Mouse (Mus musculus) myocyte (in vitro differentiated cells): ENCODE measurements around the gene Best1.

Source experiments
- CEBPB ChIP-seq: IDR thresholded peaks from 2 replicates; pipeline ENCODE4 v1.6.1; 2011; ENCODE audit warnings: mild to moderate bottlenecking, moderate library complexity; ENCODE audit not compliant: poor library complexity, insufficient read depth, severe bottlenecking
- E2F4 ChIP-seq: IDR thresholded peaks from one replicate; pipeline ENCODE4 v1.6.1; 2011; ENCODE audit warnings: mild to moderate bottlenecking, control low read depth, moderate library complexity; ENCODE audit not compliant: insufficient read depth
- MAX ChIP-seq: IDR thresholded peaks from one replicate; pipeline ENCODE4 v1.6.1; 2011; ENCODE audit warnings: low read depth, mild to moderate bottlenecking, control low read depth
- MYOD1 ChIP-seq, 3 experiments: IDR thresholded peaks; one replicate each; pipeline ENCODE4 v1.6.1; 2011; ENCODE audit warnings: control low read depth in 2 of 3, low read depth in 2 of 3, mild to moderate bottlenecking in 2 of 3, moderate library complexity in 1 of 3; ENCODE audit not compliant: insufficient read length in 2 of 3, control insufficient read depth in 1 of 3
- MYOG ChIP-seq, 3 experiments: IDR thresholded peaks; one replicate each; pipeline ENCODE4 v1.6.1; 2011; ENCODE audit warnings: control low read depth in 2 of 3, low read depth in 2 of 3, mild to moderate bottlenecking in 2 of 3; ENCODE audit not compliant: insufficient read length in 2 of 3, control insufficient read depth in 1 of 3, insufficient read depth in 1 of 3
- POLR2A ChIP-seq: IDR thresholded peaks from one replicate; pipeline ENCODE4 v1.6.1; 2011; ENCODE audit warnings: low read depth, mild to moderate bottlenecking, control low read depth, moderate library complexity; ENCODE audit not compliant: insufficient read length
- POLR2AphosphoS2 ChIP-seq: IDR thresholded peaks from one replicate; pipeline ENCODE4 v1.6.1; 2011; ENCODE audit warnings: low read depth, control low read depth; ENCODE audit not compliant: insufficient read length
- REST ChIP-seq: IDR thresholded peaks from one replicate; pipeline ENCODE4 v1.6.1; 2011; ENCODE audit warnings: mild to moderate bottlenecking, control low read depth, moderate library complexity; ENCODE audit not compliant: insufficient read depth, insufficient read length
- SRF ChIP-seq: IDR thresholded peaks from one replicate; pipeline ENCODE4 v1.6.1; 2011; ENCODE audit warnings: low read depth; ENCODE audit not compliant: control insufficient read depth, insufficient read length
- TCF12 ChIP-seq: IDR thresholded peaks from one replicate; pipeline ENCODE4 v1.6.1; 2011; ENCODE audit warnings: mild to moderate bottlenecking, control low read depth; ENCODE audit not compliant: poor library complexity, insufficient read depth, severe bottlenecking
- TCF3 ChIP-seq: IDR thresholded peaks from one replicate; pipeline ENCODE4 v1.6.1; 2011; ENCODE audit warnings: low read depth, control low read depth; ENCODE audit not compliant: insufficient read length
- USF1 ChIP-seq: IDR thresholded peaks from one replicate; pipeline ENCODE4 v1.6.1; 2011; ENCODE audit warnings: low read depth, mild to moderate bottlenecking, control low read depth, moderate library complexity

- TF ChIP-seq POLR2A, result no peak
- no peak for TF ChIP-seq E2F4
- TF ChIP-seq MAX, result no peak
- no peak for TF ChIP-seq REST
- no peak for TF ChIP-seq TCF12
- no peak for TF ChIP-seq POLR2AphosphoS2
- no peak for TF ChIP-seq USF1
- no peak for TF ChIP-seq MYOD1 (IDR thresholded peaks at IDR 0.05; ENCODE audit: control insufficient read depth in 1 of 3, insufficient read length in 2 of 3, low read depth in 2 of 3)
- no peak for TF ChIP-seq CEBPB
- no peak for TF ChIP-seq TCF3
- no peak for TF ChIP-seq SRF
- TF ChIP-seq MYOG (IDR thresholded peaks at IDR 0.05; ENCODE audit: control insufficient read depth in 1 of 3, insufficient read depth in 1 of 3, insufficient read length in 2 of 3, low read depth in 2 of 3), result no peak
Measured at GRCm38 (mm10) chr19:9998736-9999486, 2.5 kb downstream of the Best1 start.
